Mouse (Mus musculus) heart, adult 2 months (tissue): ENCODE measurements around the gene Tenm4.

Experiments used
- CTCF ChIP-seq: fragments of 200-600 bp; IDR thresholded peaks from 2 replicates; pipeline ENCODE4 v1.8.1; 2022; ENCODE audit warnings: antibody characterized with exemption, mild to moderate bottlenecking, moderate library complexity
- EP300 ChIP-seq: fragments of 200-500 bp; IDR thresholded peaks from 2 replicates; pipeline ENCODE4 v1.6.1; 2011; ENCODE audit warnings: low read depth, low read length, control low read depth; ENCODE audit not compliant: insufficient read depth
- POLR2A ChIP-seq: fragments of 200-500 bp; IDR thresholded peaks from 2 replicates; pipeline ENCODE4 v1.6.1; 2011; ENCODE audit warnings: mild to moderate bottlenecking, low read depth, low read length, control low read depth; ENCODE audit not compliant: insufficient read depth

DNA sequence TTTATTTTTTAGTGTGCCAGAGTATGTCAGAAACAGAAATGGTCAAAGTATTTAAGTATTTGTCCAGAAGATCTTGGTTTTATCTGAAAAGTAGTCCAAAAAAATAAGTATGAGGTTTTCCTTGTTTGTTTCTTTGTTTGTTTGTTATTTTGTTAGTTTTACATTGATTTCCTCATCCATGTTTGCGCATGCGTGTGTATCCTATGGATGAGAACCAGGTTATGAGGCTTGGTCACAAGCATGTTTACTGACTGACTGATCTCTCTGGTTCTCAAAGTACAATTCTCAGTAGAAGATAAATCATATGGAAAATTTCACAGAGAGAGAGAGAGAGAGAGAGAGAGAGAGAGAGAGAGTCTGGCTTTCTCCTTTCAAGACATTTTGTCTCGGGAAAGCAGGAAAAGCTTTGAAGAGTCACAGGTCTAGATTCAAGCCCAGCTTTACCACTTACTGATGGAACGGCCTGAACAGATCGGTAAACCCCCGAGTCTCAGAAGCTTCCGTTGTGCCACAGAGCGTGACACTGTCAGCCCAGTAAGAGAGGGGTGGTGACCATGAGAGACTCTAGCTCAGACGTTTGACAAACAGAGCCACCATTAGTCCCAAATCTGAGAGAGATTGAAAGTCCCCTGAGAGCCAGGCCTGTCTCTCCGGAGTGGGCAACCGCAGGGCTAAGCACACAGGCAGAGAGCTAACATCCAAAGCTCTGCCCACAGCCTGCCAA, 487.0 kb downstream of the Tenm4 start:
- TF ChIP-seq EP300 (no peak), CTCF (no peak), POLR2A (no peak)
